Mouse (Mus musculus): ENCODE data around the gene Fignl2.

The Fignl2 gene

GRCm38 (mm10) chr15:101092829-101093648 lies 14.7 kb upstream of the Fignl2 start:
- peak in 1 of 2 experiments; percentile 36 for DNase-seq (ENCODE audit: low spot score in 2 of 2)

DNA sequence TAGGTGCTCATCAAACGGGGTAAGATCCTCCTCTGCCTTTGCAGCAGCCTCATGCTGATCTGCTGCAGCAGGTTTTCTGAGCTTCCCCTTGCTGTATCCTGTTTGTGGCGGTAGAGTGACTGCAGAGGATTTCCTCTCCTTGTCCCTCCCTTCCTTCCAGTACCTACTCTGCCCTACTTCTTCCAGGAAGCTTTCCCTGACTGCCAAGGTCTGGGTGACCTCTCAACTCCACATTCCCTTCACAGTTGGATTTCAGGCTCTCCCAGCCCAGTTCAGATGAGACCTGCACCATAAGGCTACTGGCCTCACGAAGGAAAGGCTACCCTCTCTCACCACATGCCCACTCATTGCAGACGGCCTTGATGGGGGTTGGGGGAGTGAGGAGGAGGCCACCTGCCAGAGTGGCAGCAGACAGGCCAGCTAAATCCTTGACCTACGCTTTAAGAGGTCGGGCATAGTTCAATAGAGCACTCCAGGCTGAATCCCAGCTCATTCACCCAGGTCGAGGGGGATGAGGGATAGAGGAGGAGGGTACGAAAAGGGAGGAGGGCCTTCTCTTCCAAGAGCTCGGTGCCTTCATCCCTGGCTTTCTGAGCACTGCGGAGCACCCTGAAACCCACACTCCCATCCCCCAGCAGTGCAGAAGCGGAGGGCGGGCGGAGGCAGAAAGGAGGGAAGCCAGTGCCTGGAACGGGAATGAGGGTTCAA lies 13.9 kb upstream of the Fignl2 start:
- no peak for DNase-seq (ENCODE audit: low spot score in 2 of 2)

GRCm38 (mm10) chr15:101091551-101091950 lies 13.2 kb upstream of the Fignl2 start:
- DNase-seq (ENCODE audit: low spot score in 2 of 2): no peak

DNA sequence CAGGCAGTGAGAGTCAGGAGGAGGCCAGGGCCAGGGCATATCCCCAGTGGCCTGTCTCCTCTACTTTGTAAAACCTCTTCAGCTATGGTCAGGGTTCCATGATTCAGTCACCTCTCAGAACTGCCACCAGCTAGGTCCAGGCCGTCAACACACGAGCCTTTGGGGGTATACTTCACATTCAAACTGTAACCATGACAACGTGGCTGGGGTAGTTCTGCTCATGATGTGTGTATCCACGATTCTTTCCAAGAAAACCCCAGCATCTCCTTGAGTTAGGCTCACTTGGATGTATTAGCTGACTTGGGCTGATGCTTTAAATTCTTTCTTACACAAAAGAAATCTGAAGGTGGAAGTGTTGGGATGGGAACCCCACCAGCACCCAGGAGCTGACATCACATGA lies 9.9 kb upstream of the Fignl2 start:
- DNase-seq (ENCODE audit: low spot score in 2 of 2): no peak

GRCm38 (mm10) chr15:101086956-101087355 lies 8.6 kb upstream of the Fignl2 start:
- no peak for DNase-seq (ENCODE audit: low spot score in 2 of 2)

GRCm38 (mm10) chr15:101086451-101086850 lies 8.1 kb upstream of the Fignl2 start:
- DNase-seq (ENCODE audit: low spot score in 2 of 2): no peak

DNA sequence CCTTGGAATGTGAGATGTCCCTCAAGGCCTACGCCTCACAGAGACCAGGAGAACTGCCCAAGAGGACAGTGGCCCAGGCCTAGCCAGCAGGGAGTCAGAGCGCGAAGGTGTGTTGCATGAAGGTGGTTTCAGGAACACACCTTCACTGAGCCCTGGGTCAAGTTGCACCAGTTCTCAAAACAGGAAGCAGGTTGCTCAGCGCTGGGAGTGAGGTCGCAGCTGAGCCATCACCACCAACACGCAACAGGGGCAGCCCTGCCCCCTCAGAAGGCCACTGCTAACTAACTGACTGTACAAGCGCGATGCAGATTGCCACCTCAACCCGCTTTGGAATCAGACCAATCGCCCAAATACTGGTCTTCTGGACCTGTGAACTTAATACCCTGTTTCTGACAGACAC lies 6.1 kb upstream of the Fignl2 start:
- DNase-seq (ENCODE audit: low spot score in 2 of 2): no peak

GRCm38 (mm10) chr15:101082236-101082635 lies 3.9 kb upstream of the Fignl2 start:
- no peak for DNase-seq (ENCODE audit: low spot score in 2 of 2)

DNA sequence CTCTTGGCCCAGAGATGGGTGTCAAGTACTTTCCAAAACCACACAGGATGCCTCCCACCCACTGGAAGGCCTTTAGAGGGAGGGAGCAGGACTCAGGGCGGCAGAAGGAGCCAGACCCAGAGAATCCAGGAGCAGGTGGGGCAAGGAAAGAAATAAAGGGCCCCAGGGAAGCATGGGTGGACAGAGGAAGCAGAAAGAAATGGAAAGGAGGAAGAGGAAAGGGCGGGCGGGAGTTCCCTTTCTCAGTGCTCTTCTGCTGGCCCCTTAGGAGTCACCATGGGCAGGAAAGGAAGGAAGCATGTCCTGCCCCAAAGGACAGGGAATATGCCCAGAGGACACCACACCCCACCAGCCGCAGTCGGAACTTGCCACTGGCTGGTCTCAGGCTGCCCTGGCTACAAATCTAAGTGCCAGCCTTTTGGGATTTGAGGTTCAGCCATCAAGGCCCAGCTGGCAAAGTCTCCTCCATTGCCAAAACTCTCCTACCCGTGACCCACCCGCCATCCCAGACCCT lies 2.7 kb upstream of the Fignl2 start:
- DNase-seq (ENCODE audit: low spot score in 2 of 2): no peak

- no peak for DNase-seq (ENCODE audit: low spot score in 2 of 2)
Observed at GRCm38 (mm10) chr15:101080031-101080520, 1.7 kb upstream of the Fignl2 start.

- DNase-seq (ENCODE audit: low spot score in 2 of 2): peak; percentile 35 to 61
Observed at GRCm38 (mm10) chr15:101078731-101079156, 377 bp upstream of the Fignl2 start.

DNA sequence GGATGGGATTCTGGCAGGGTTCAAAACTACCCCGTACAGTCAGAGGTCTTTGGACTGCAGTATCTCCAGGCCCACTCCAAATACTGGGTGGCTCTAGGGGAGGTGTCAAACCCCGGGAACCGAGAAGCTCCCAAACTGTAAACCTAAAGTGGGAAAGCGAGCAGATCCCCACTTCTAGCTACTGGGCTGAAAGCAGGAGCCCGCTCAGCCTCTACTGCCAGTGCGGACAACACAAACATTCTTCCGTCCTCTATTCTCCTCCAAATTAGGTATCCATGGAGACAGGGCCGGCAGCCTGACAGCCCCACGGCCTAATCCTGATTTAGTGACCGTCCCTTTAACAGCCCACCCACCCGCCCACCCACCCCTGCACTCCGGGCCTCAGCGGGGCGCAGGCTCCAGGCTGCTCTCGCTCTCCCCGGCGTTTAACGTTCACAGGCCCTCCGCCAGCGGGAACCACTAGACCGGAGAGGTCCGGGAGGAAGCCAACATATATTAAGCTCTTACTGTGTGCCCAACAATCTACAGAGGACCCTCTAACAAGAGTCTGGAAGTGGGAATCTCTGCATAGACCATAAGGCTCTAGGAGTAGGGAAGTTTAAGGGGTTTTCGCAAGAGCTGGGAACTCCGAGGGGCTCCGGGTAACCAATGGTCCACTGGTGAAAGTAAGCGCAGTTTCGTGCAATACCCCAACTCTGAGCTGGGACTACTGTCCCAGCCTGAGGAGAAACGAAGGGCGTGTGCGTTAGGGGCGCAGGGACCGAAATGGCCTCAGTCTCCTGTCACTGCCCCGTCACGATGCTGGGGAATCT lies 1.2 kb downstream of the Fignl2 start:
- no peak for DNase-seq (ENCODE audit: low spot score in 2 of 2)

GRCm38 (mm10) chr15:101076071-101077000 lies 2.0 kb downstream of the Fignl2 start:
- DNase-seq (ENCODE audit: low spot score in 2 of 2): no peak

- no peak for DNase-seq (ENCODE audit: low spot score in 2 of 2)
Observed at GRCm38 (mm10) chr15:101075656-101076055, 2.7 kb downstream of the Fignl2 start.

DNA sequence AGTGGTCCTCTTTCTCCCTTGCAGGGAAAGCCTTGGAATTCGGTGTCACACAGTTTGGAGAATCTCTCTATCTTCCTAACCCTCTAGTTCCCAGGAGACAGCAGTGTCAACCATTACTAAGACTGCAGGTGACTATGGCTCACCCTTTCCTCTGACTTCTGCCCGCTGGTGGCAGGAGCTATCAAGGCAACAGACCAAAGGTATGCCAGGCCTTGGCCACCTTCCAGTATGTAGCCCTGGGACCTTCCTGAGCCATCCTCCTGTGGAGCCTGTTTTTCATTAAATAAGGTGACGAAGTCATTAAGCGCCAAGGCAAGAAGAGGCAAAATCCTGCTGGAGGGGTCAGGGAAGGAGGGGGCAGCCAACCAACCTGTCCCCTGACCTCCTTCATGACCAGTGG lies 3.2 kb downstream of the Fignl2 start:
- DNase-seq (ENCODE audit: low spot score in 2 of 2): no peak

DNA sequence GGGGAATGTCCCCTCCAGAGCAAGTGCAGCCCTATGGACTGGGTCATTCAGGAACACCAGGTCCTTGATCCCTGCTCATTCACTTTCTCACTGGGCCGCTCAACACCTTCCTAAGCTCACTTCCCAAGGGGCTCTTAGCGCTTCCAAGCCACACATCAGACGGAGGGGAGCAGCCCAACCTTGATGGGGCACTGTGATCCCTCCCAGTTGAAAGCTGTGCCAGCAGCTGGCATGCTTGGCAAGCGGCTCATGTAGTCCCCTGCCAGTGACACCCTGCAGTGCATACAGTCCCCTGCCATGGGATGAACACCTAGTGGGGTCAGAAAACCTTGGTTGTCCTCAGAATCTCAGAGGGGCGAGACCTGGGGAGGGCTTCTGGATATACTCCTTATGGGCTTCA lies 4.3 kb downstream of the Fignl2 start:
- no peak for DNase-seq (ENCODE audit: low spot score in 2 of 2)

- DNase-seq (ENCODE audit: low spot score in 2 of 2): no peak
Observed at GRCm38 (mm10) chr15:101072736-101073135, 5.6 kb downstream of the Fignl2 start.

DNA sequence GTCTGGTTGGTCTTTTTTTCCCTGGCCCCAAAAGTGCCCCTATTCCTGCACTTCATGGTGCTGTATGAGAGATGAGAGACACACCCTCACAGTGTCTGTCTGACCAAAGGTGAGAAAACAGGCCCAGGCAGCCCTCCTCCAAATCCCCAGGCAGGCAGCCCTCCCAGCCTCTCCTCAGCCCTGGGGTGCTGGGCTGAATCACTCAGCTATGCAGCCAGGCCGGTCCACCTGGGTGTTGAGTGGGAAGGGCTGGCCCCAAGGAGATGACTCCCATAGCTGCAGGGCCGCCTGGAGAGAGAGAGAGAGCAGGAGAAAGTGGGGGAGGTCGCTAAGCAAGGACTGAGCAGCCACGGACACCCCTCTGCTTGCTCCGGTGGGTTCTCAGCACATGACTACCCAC lies 7.6 kb downstream of the Fignl2 start:
- DNase-seq (ENCODE audit: low spot score in 2 of 2): no peak

DNA sequence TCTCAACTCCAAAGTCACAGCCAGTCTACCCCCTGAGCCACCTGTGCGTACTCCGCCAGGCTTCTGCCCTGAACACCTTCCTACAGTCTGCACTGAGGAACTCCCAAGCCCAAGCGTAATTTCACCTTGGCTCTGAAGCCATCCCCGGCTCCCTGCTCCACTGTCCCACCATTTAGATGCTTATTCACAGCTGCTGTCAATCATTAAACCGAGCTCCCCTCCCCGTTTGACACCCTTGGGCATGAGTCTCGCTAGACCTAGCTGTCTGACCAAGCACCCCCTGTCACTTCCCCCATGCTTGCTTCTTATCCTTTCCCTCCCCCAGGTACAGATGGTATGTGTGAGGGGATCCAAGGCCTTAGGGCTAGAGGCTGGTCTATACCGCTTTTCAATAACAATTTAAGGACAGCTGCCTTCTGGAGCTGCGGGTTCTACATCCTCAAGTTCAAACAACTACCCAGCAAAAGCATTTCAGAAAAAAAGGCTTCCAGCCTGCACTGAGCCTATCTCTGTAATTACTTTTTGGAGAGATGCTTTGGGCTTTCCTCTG lies 8.7 kb downstream of the Fignl2 start:
- DNase-seq (ENCODE audit: low spot score in 2 of 2): no peak

- DNase-seq (ENCODE audit: low spot score in 2 of 2): no peak
Observed at GRCm38 (mm10) chr15:101068671-101069070, 9.7 kb downstream of the Fignl2 start.

Measured in frontal cortex, postnatal 14 days (tissue).